Mouse (Mus musculus) naive thymus-derived CD4-positive, alpha-beta T cell, adult 2 months (primary cell): ENCODE results near the gene Cped1.

Source experiments
- DNase-seq: peaks from one replicate; pipeline ENCODE4 v3.0.0-alpha.2; 2011; ENCODE audit warnings: low read depth

The Cped1 gene

GRCm38 (mm10) chr6:22168388-22168787, 182.7 kb downstream of the Cped1 start:
- no peak for DNase-seq

GRCm38 (mm10) chr6:22178721-22179295, 193.1 kb downstream of the Cped1 start:
- no peak for DNase-seq

GRCm38 (mm10) chr6:22180316-22180715, 194.6 kb downstream of the Cped1 start:
- DNase-seq = peak; percentile 1

GRCm38 (mm10) chr6:22186967-22187366, 201.3 kb downstream of the Cped1 start:
- DNase-seq = no peak

GRCm38 (mm10) chr6:22189346-22190335, 203.9 kb downstream of the Cped1 start:
- no peak for DNase-seq

- no peak for DNase-seq
These were observed 212.9 kb downstream of the Cped1 start for GRCm38 (mm10) chr6:22198603-22199002.

- no peak for DNase-seq
These were observed 213.8 kb downstream of the Cped1 start for GRCm38 (mm10) chr6:22199473-22199872.

- no peak for DNase-seq
These were observed 214.4 kb downstream of the Cped1 start for GRCm38 (mm10) chr6:22200133-22200532.

GRCm38 (mm10) chr6:22201879-22202278, 216.2 kb downstream of the Cped1 start:
- DNase-seq = no peak

GRCm38 (mm10) chr6:22205030-22205750, 219.5 kb downstream of the Cped1 start:
- DNase-seq = no peak

GRCm38 (mm10) chr6:22205751-22206121, 220.0 kb downstream of the Cped1 start:
- no peak for DNase-seq

- no peak for DNase-seq
These were observed 220.5 kb downstream of the Cped1 start for GRCm38 (mm10) chr6:22206179-22206578.

- no peak for DNase-seq
These were observed 221.0 kb downstream of the Cped1 start for GRCm38 (mm10) chr6:22206630-22207293.

- no peak for DNase-seq
These were observed 226.4 kb downstream of the Cped1 start for GRCm38 (mm10) chr6:22212158-22212557.

GRCm38 (mm10) chr6:22213187-22213586, 227.5 kb downstream of the Cped1 start:
- DNase-seq = no peak

GRCm38 (mm10) chr6:22213813-22214212, 228.1 kb downstream of the Cped1 start:
- peak; percentile 2 for DNase-seq

GRCm38 (mm10) chr6:22214665-22215064, 228.9 kb downstream of the Cped1 start:
- DNase-seq = peak; percentile 11

GRCm38 (mm10) chr6:22216276-22216973, 230.7 kb downstream of the Cped1 start:
- no peak for DNase-seq

GRCm38 (mm10) chr6:22221134-22221533, 235.4 kb downstream of the Cped1 start:
- no peak for DNase-seq

- DNase-seq = no peak
These were observed 236.4 kb downstream of the Cped1 start for GRCm38 (mm10) chr6:22222087-22222486.

GRCm38 (mm10) chr6:22222947-22223346, 237.2 kb downstream of the Cped1 start:
- DNase-seq = no peak
